Mouse (Mus musculus): Measurements from ENCODE around the gene Aqp2. TPM values are rescaled to one million over a fixed set of nuclear protein-coding genes. Genes with fewer than 3 reads are reported as not detected.

Gene Aqp2
- total and polyA plus RNA-seq, 3 experiments = not detected

DNA sequence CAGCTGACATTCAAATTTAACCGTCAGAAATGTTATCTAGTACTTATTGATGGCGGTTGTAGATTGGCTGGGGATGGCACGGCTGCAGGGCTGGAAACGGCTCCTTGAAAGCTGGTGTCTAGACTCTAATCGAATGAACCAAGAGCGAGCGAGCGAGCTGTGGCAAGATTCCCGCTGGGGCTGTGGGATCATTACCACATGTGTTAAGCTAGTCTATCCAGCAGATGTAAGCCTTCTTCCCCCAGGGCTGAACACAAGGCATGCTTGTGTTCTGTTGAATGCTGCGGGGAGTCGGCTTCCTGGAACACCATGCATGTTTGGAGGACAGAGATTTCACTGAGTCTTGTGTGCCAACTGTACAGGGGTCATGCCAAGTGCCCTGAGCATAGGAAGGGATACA is 32.3 kb upstream of the Aqp2 start:
- no peak for TF ChIP-seq UBTF (IDR thresholded peaks at IDR 0.05; ENCODE audit: borderline replicate concordance, insufficient read depth, low read depth, low read length)
- TF ChIP-seq SIN3A (IDR thresholded peaks at IDR 0.05; ENCODE audit: low read length) = no peak
- TF ChIP-seq NRF1 (IDR thresholded peaks at IDR 0.05; ENCODE audit: insufficient read depth, low read depth, low read length, poor library complexity, severe bottlenecking) = no peak
- no peak for TF ChIP-seq SMC3 (IDR thresholded peaks at IDR 0.05; ENCODE audit: low read depth, low read length)
- no peak for TF ChIP-seq TAL1 (IDR thresholded peaks at IDR 0.05; ENCODE audit: low read length)
- no peak for TF ChIP-seq POLR2A (IDR thresholded peaks at IDR 0.05; ENCODE audit: control insufficient read depth in 1 of 2, insufficient read depth in 1 of 2, low read depth in 1 of 2, low read length in 2 of 2, poor library complexity in 1 of 2)
- no peak for TF ChIP-seq ETS1 (IDR thresholded peaks at IDR 0.05; ENCODE audit: low read depth, low read length)
- no peak for TF ChIP-seq BHLHE40 (IDR thresholded peaks at IDR 0.05; ENCODE audit: borderline replicate concordance, low read depth, low read length)
- no peak for TF ChIP-seq ZMIZ1 (IDR thresholded peaks at IDR 0.05; ENCODE audit: low read depth, low read length)
- TF ChIP-seq MYB (IDR thresholded peaks at IDR 0.05; ENCODE audit: low read depth, low read length) = no peak
- TF ChIP-seq POLR2AphosphoS5 (IDR thresholded peaks at IDR 0.05; ENCODE audit: borderline replicate concordance, low read depth, low read length) = no peak
- TF ChIP-seq USF1 (IDR thresholded peaks at IDR 0.05; ENCODE audit: low read depth, low read length) = no peak
- no peak for TF ChIP-seq TCF12 (IDR thresholded peaks at IDR 0.05; ENCODE audit: low read depth, low read length)
- no peak for TF ChIP-seq RCOR1 (IDR thresholded peaks at IDR 0.05; ENCODE audit: low read depth, low read length)
- TF ChIP-seq MXI1 (IDR thresholded peaks at IDR 0.05; ENCODE audit: low read depth, low read length) = no peak
- no peak overlapping the region for H3K27ac ChIP-seq (ENCODE audit: control insufficient read depth, low read depth, low read length)
- H3K27me3 ChIP-seq (ENCODE audit: control insufficient read depth in 1 of 2, insufficient read depth in 2 of 2, low read length in 2 of 2) = peaks cover 10 to 23% of the 10 kb centered on the region in 2 experiments

GRCm38 (mm10) chr15:99547732-99548131 is 31.1 kb upstream of the Aqp2 start:
- H3K4me3 ChIP-seq (ENCODE audit: control insufficient read depth in 1 of 2, insufficient read depth in 1 of 2, low read depth in 2 of 2, low read length in 2 of 2) = no peak overlapping the region
- peaks cover 9 to 14% of the 10 kb centered on the region in 2 experiments for H3K27me3 ChIP-seq (ENCODE audit: control insufficient read depth in 1 of 2, insufficient read depth in 2 of 2, low read length in 2 of 2)

More for the DNA sequence above, 32.3 kb upstream of the Aqp2 start:
- H3K9ac ChIP-seq (ENCODE audit: control insufficient read depth, low read depth, low read length, poor library complexity, severe bottlenecking) = no peak overlapping the region
- no peaks in the 10 kb centered on the region for H3K79me2 ChIP-seq (ENCODE audit: control insufficient read depth, insufficient read depth, low read length, poor library complexity)
- DNase-seq (ENCODE audit: low read depth, low spot score) = no peak
- no peaks in the 10 kb centered on the region for H3K9me3 ChIP-seq (replicated peaks; ENCODE audit: insufficient read depth, low read length)
- H3K4me1 ChIP-seq (ENCODE audit: control insufficient read depth in 1 of 2, insufficient read depth in 2 of 2, low read length in 2 of 2) = no peaks in the 10 kb centered on the region
- no peak overlapping the region for H3K4me3 ChIP-seq (ENCODE audit: control insufficient read depth in 1 of 2, insufficient read depth in 1 of 2, low read depth in 2 of 2, low read length in 2 of 2)
- no peaks in the 10 kb centered on the region for H3K36me3 ChIP-seq (ENCODE audit: control insufficient read depth in 1 of 2, insufficient read depth in 2 of 2, low read length in 2 of 2)

More at GRCm38 (mm10) chr15:99547732-99548131, 31.1 kb upstream of the Aqp2 start:
- Histone ChIP-seq H3K9me3 (replicated peaks; ENCODE audit: insufficient read depth, low read length) (no peaks in the 10 kb centered on the region), H3K36me3 (ENCODE audit: control insufficient read depth in 1 of 2, insufficient read depth in 2 of 2, low read length in 2 of 2) (no peaks in the 10 kb centered on the region), H3K4me1 (ENCODE audit: control insufficient read depth in 1 of 2, insufficient read depth in 2 of 2, low read length in 2 of 2) (no peaks in the 10 kb centered on the region), H3K9ac (ENCODE audit: control insufficient read depth, low read depth, low read length, poor library complexity, severe bottlenecking) (no peak overlapping the region), H3K79me2 (ENCODE audit: control insufficient read depth, insufficient read depth, low read length, poor library complexity) (no peaks in the 10 kb centered on the region), H3K27ac (ENCODE audit: control insufficient read depth, low read depth, low read length) (no peak overlapping the region)
- DNase-seq (ENCODE audit: low read depth, low spot score) = no peak
- TF ChIP-seq TAL1 (IDR thresholded peaks at IDR 0.05; ENCODE audit: low read length) (no peak), MXI1 (IDR thresholded peaks at IDR 0.05; ENCODE audit: low read depth, low read length) (no peak), ELF1 (IDR thresholded peaks at IDR 0.05; ENCODE audit: low read depth, low read length) (no peak), MEF2A (IDR thresholded peaks at IDR 0.05; ENCODE audit: extremely low read depth, insufficient replicate concordance, low read depth, low read length, poor library complexity, severe bottlenecking) (no peak), USF2 (IDR thresholded peaks at IDR 0.05; ENCODE audit: borderline replicate concordance in 1 of 2, insufficient read depth in 1 of 2, low read depth in 1 of 2, low read length in 2 of 2) (no peak), TBP (IDR thresholded peaks at IDR 0.05; ENCODE audit: low read depth, low read length) (no peak), ZC3H11A (IDR thresholded peaks at IDR 0.05; ENCODE audit: low read depth, low read length) (no peak), HCFC1 (IDR thresholded peaks at IDR 0.05; ENCODE audit: low read depth, low read length) (no peak), ZMIZ1 (IDR thresholded peaks at IDR 0.05; ENCODE audit: low read depth, low read length) (no peak), GABPA (IDR thresholded peaks at IDR 0.05; ENCODE audit: low read depth, low read length) (no peak), NRF1 (IDR thresholded peaks at IDR 0.05; ENCODE audit: insufficient read depth, low read depth, low read length, poor library complexity, severe bottlenecking) (no peak), POLR2AphosphoS2 (IDR thresholded peaks at IDR 0.05; ENCODE audit: low read length) (no peak)
